Mouse (Mus musculus) midbrain, postnatal 0 days (tissue): ENCODE results near the gene Pter. TPM values are rescaled to one million over a fixed set of nuclear protein-coding genes. Genes with fewer than 3 reads are reported as not detected.

Source experiments
- ATAC-seq: fragments of 200-750 bp; cut with Nextera tagmentation; 2 replicates; pipeline ENCODE4 v1.8.0; 2017; ENCODE audit warnings: moderate number of reproducible peaks, mild to moderate bottlenecking, moderate TSS enrichment, moderate library complexity; ENCODE audit not compliant: low FRiP score
- DNase-seq: peaks from one replicate; pipeline ENCODE4 v3.0.0-alpha.2; 2015; ENCODE audit warnings: low spot score
- H3K27ac ChIP-seq: fragments of 300-500 bp; sonication (generic); 2 replicates; pipeline ENCODE4 v1.5.1; 2014; ENCODE audit warnings: low read depth, mild to moderate bottlenecking, low read length, mixed read lengths
- H3K27me3 ChIP-seq: fragments of 300-500 bp; sonication (generic); 2 replicates; pipeline ENCODE4 v1.6.1; 2014; ENCODE audit warnings: low read length, control low read depth, mixed read lengths; ENCODE audit not compliant: insufficient read depth
- H3K36me3 ChIP-seq: fragments of 300-500 bp; sonication (generic); 2 replicates; pipeline ENCODE4 v1.6.1; 2014; ENCODE audit warnings: low read length, control low read depth, mixed read lengths; ENCODE audit not compliant: insufficient read depth
- H3K4me1 ChIP-seq: fragments of 300-500 bp; sonication (generic); 2 replicates; pipeline ENCODE4 v1.6.1; 2014; ENCODE audit warnings: mild to moderate bottlenecking, control low read depth, antibody characterized with exemption, low read length, mixed read lengths; ENCODE audit not compliant: insufficient read depth
- H3K4me2 ChIP-seq: fragments of 300-500 bp; sonication (generic); 2 replicates; pipeline ENCODE4 v1.6.1; 2014; ENCODE audit warnings: low read depth, mild to moderate bottlenecking, low read length, mixed read lengths; ENCODE audit not compliant: poor library complexity, severe bottlenecking
- H3K4me3 ChIP-seq: fragments of 300-500 bp; sonication (generic); 2 replicates; pipeline ENCODE4 v1.5.1; 2014; ENCODE audit warnings: low read depth, mild to moderate bottlenecking, low read length, moderate library complexity
- H3K9ac ChIP-seq: fragments of 300-500 bp; sonication (generic); replicated peaks from 2 replicates; pipeline ENCODE4 v1.6.1; 2014; ENCODE audit warnings: mild to moderate bottlenecking, low read length, moderate library complexity, mixed read lengths; ENCODE audit not compliant: poor library complexity, severe bottlenecking
- H3K9me3 ChIP-seq: fragments of 300-500 bp; sonication (generic); 2 replicates; pipeline ENCODE4 v1.6.1; 2016; ENCODE audit warnings: low read length, control low read depth
- CTCF ChIP-seq: IDR thresholded peaks from 2 replicates; pipeline ENCODE4 v1.5.1; 2016; ENCODE audit warnings: antibody characterized with exemption, mild to moderate bottlenecking
- WGBS: fragments of 180-500 bp; shearing (Covaris S2); extraction: QIAGEN DNeasy Blood & Tissue Kit; methylation state at CpG from one replicate; pipeline ENCODE4 v1.1.7; 2014; 5-methylcytosine and 5-hydroxymethylcytosine counted together
- polyA plus RNA-seq: library from polyadenylated mRNA; unstranded; fragments of >200 nt; fragmentation: Nextera tagmentation; extraction: Ambion mirVana; gene quantifications from 2 replicates; pipeline ENCODE4 v1.2.1, GENCODE M21; 2015
- total RNA-seq: library from RNA; depleted of rRNA; stranded (reverse); fragments of >200 nt; gene quantifications from 2 replicates; pipeline ENCODE4 v1.2.3, GENCODE M21; 2014

The Pter gene
- total and polyA plus RNA-seq, 2 experiments from 2014 or later = 3.9 to 6.1 TPM

DNA sequence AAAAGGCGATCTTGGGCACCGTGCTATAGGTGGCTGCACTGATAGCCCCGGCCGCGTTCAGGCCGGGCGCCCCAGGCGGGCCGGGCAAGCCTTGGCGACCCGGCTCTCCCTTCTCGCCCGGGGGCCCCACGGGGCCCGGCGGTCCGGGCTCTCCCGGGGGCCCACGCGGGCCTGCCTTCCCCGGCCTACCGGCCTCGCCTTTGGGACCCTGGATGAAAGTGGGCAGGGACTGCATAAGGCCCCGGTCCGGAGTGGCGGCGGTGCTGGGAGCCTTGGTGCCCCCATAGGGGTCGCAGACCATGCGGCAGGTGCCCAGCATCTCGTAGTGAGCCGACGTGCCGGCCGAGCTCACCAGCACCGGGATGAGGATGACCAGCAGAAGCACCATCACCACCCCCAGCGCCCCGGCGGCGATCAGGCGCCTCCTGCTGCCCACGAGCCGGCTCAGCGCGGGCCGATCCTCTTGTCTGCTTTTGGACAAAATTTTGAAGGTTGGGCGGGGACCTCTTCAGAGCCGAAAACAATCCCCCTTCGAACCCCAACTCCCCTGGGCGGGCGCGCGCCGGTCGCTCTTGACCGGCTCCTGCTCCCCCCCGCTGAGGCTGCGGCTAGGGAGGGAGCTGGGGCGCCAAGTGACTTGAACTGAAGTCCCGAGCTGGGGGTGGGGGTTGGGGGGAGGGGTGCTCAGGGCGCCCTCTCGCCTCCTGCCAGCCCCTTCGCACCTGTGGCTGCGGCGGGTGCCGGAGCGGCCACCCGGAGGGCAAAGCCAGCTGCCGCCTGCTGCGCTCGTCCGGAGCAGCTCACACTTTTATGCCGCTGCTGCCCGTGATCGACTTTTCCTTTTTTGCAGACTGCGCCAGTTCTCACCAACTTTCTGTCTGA lies 86.9 kb downstream of the Pter start:
- TF ChIP-seq CTCF = peak; percentile 40

DNA sequence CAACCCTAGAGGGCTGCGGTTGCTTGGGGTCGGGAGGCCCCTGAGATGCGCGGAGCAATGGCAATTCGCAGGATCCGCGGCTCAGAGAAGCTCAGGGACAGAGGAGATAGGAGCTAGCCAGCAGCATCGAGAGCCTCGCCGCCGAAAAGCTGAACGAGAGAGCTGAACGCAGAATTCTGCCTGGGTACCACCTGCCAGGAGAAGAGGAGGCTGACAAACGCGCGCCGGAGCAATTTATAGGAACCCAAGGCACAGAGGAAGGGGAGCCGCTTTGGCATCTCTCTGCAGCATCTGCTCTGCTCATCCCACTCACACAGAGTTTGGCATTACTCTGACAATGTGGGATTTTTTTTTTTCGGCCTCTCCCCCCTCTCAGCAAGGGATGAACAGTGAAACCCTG lies 87.6 kb downstream of the Pter start, which contains the start of gene C1ql3:
C1ql3 (minus strand) TSS at position 335 of the 400 bp plus-strand sequence.
- Histone ChIP-seq H3K27me3 (peaks cover 34% of the 10 kb centered on the region), H3K9me3 (no peaks in the 10 kb centered on the region), H3K4me3 (peak within 1 kb of the TSS; percentile 53), H3K9ac (peak within 1 kb of the TSS; percentile 51), H3K4me2 (peak within 1 kb of the TSS; percentile 100), H3K27ac (no peak within 1 kb of the TSS), H3K36me3 (no peaks in the 10 kb centered on the region), H3K4me1 (no peaks in the 10 kb centered on the region)
- ATAC-seq (no peak), DNase-seq (peak; percentile 67)
- WGBS = 1% methylated on average over 19 of the region's 19 CpGs
- TF ChIP-seq CTCF = no peak

More for the DNA sequence above, 86.9 kb downstream of the Pter start:
- Histone ChIP-seq H3K9me3 (no peaks in the 10 kb centered on the region), H3K27ac (no peak overlapping the region), H3K27me3 (peaks cover 34% of the 10 kb centered on the region), H3K9ac (peak overlapping the region; percentile 51), H3K4me3 (peak overlapping the region; percentile 53), H3K4me1 (no peaks in the 10 kb centered on the region), H3K36me3 (no peaks in the 10 kb centered on the region), H3K4me2 (peak overlapping the region; percentile 100)
- peak; percentile 68 for ATAC-seq
- peak; percentile 36 for DNase-seq
- under 1% methylated on average over 69 of the region's 75 CpGs for WGBS

DNA sequence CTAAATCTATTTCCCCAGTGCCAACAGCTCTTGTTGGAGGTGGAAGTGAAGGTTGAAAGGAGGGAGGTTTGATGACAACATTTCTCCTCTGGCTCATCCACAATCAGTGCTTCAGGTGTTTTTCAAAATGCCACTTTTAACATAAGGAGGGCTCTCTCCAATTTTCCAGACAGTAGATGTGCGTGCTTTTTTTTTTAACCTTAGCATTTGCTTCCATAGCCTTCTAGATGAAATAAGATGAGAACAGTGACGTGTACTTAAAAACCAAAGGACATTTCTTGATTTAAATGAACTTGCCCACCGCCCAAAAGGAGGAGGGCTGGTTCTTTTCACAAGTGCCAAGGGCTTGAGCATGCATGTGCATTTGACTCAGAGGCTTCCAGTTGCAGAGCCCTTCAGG lies 88.1 kb downstream of the Pter start:
- H3K4me2 ChIP-seq = peak overlapping the region; percentile 100
- no peaks in the 10 kb centered on the region for H3K4me1 ChIP-seq
- ATAC-seq (no peak), DNase-seq (no peak)
- 45% methylated on average over 3 of the region's 3 CpGs for WGBS
- H3K27me3 ChIP-seq = peaks cover 34% of the 10 kb centered on the region
- no peak overlapping the region for H3K27ac ChIP-seq
- TF ChIP-seq CTCF = no peak
- H3K9ac ChIP-seq = no peak overlapping the region
- no peaks in the 10 kb centered on the region for H3K9me3 ChIP-seq
- H3K4me3 ChIP-seq = peak overlapping the region; percentile 53; the same call in 1 of the 2 replicates
- H3K36me3 ChIP-seq = no peaks in the 10 kb centered on the region

DNA sequence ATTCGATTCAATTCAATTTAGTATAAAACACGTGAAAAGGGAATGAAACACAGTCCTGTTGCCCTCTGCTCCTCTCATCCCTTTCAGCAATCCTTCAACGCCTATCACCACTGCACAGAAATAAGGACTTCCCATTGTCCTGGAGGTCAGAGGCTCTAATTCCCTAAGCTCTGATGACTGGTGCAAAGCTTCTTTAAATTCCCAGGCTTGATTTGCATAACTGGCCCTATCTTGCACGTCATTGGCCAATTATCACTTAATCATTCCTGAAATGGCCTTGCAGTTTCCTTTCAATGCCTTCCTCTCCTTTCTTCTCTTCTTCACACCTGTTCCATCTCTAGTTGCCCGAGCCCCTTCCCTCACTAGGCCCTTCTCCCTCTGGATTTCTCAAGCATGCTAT lies 94.5 kb downstream of the Pter start:
- Histone ChIP-seq H3K4me3 (no peak overlapping the region), H3K27me3 (no peaks in the 10 kb centered on the region), H3K4me1 (no peaks in the 10 kb centered on the region), H3K4me2 (no peak overlapping the region), H3K27ac (no peak overlapping the region), H3K9me3 (no peaks in the 10 kb centered on the region), H3K36me3 (no peaks in the 10 kb centered on the region), H3K9ac (no peak overlapping the region)
- DNase-seq = no peak
- TF ChIP-seq CTCF = no peak
- 29% methylated on average over 5 of the region's 5 CpGs for WGBS
- ATAC-seq = no peak

DNA sequence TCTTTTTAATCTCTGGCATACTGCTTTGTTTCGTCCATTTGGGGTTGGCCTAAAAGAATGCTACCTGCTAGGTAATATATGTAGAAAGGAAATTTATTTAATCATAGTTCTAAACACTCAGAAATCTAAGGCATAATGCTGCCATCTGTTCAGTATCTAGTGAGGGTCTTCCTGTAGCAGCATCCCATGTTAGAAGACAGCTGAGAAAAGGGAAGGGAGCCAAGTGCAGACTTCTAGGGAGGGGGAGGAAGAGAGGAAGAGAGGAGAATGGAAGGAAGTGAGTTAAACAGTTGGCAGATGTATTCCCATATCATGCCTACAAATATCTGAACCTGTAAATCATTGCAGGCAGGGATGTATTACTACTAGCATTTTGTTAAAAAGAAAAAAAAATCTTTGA lies 95.0 kb downstream of the Pter start:
- Histone ChIP-seq H3K36me3 (no peaks in the 10 kb centered on the region), H3K27me3 (no peaks in the 10 kb centered on the region), H3K4me2 (no peak overlapping the region), H3K4me1 (no peaks in the 10 kb centered on the region), H3K27ac (no peak overlapping the region), H3K4me3 (no peak overlapping the region), H3K9ac (no peak overlapping the region), H3K9me3 (no peaks in the 10 kb centered on the region)
- ATAC-seq (no peak), DNase-seq (no peak)
- TF ChIP-seq CTCF = no peak
- WGBS = 90% methylated on average over 1 of the region's 1 CpGs

DNA sequence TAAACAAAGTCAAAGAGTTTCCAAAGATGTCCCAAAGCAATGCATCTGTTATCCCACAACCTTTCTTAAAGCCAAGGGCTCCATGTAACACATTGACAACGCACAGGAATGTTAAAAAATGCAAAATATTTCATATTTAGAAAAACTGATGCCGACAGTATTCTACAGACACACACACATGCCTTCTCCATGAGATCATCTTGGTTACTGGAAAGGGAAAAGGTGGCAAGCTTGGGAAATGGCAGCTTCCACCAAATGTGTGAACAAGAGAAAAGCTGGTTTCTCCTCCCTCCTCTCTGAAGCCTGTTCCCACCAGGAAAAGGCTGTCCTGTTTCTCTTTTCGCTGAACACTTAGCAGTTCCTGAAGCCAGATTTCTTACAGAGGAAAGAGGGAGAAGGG lies 114.9 kb downstream of the Pter start:
- no peak overlapping the region for H3K4me2 ChIP-seq
- WGBS = 78% methylated on average over 3 of the region's 3 CpGs

More for the DNA sequence above, 114.9 kb downstream of the Pter start:
- no peaks in the 10 kb centered on the region for H3K27me3 ChIP-seq
- TF ChIP-seq CTCF = no peak
- H3K4me3 ChIP-seq = no peak overlapping the region
- H3K36me3 ChIP-seq = no peaks in the 10 kb centered on the region
- ATAC-seq (no peak), DNase-seq (no peak)
- no peak overlapping the region for H3K9ac ChIP-seq
- H3K27ac ChIP-seq = no peak overlapping the region
- no peaks in the 10 kb centered on the region for H3K9me3 ChIP-seq
- no peaks in the 10 kb centered on the region for H3K4me1 ChIP-seq
